Mouse (Mus musculus) activated CD4-positive, CD25-positive, alpha-beta regulatory T cell, adult 4 months (primary cell): ENCODE measurements around the gene Ndst4. TPM values are rescaled to one million over a fixed set of nuclear protein-coding genes. Genes with fewer than 3 reads are reported as not detected.

Experiments used
- ATAC-seq: one replicate; pipeline ENCODE4 v1.8.0; 2017
- polyA plus RNA-seq, 2 experiments: library from polyadenylated mRNA; unstranded; fragments of 100-300 nt; shearing (Covaris generic); gene quantifications; one replicate each; pipeline ENCODE4 v1.2.1; 2017

Ndst4 gene
- polyA plus RNA-seq, 2 experiments from 2014 or later, result not detected

DNA sequence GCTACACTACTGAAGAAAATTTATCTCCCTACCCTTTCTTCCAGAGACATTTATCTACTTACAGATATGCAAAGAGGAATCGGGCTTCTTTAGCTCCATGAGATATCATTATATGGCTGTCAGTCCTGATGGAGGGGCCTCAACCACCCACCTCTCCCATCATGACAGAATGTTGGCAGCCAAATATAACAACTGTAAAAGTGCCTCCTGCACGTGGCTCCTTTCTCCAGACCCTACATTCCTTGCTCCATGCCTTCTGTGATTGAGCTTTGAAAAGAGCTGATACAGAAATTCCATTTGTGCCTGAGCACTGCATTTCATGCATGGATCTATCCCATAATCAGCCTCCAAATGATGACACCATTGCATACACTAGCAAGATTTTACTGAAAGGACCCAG, 331.1 kb downstream of the Ndst4 start:
- no peak for ATAC-seq

DNA sequence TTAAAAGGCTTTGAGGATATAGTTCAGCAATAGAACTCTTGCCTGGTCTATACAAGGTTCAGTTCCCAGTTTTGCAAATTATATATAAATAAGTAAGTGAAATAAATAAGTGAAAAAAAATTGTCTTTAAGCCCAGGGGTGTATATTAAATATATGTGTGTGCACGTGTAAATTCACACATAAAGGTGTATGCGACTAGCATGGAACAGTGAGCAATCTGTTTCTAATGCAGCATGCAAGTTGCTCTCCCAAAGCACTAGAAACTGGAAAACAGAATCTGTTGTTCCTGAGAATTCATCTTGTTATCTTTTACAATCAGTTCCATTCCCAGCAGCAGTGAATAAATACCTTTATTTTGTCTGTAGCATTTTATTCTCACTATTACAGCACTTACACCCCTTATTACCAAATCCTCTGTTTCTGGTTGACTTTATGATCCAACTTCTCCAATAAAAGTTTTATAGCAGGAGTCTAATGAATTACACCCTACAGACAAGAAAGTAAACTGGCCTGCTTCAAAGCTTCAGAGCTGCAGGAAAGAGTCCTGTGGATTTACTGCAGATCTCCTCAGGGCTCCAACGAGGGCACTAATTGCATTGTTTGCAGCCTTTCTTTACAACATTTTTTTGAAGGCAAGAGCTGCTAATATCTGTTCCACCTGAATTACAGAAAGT, 340.7 kb downstream of the Ndst4 start:
- ATAC-seq, result no peak

DNA sequence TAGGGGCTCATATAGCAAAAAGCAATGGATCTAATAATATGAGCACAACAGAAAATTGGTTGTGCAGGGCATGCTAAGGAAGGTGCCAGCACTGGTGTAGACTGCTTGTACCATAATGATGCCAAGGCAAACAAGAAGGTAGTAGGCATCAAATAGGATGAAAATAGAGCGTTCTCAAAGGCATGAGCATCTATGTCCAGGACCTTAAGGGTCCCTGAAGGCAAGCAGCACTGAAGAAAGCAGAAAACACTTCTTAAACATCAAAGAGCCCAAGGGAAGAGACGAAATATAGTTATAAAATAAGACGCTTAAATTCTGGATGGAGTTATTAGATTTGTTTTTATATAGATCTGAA, 341.2 kb downstream of the Ndst4 start:
- no peak for ATAC-seq

DNA sequence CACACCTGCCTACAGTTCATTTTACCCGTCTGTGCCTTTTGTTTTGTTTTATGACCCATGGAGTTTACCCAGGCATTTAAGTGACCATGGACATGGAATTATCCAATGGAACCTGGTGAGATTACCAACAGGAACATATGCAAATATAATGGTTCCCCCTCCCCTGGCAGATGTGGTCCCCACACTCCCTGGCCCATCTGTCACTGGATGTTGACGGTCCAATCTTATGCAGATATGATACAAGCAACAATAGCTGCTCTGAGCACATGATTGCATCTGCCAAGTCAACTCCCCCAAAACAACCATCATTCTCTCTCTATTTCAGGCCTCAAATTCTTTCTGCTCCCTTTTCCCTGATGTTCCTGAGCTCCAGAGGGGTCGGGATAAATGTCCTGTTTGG, 342.5 kb downstream of the Ndst4 start:
- no peak for ATAC-seq

DNA sequence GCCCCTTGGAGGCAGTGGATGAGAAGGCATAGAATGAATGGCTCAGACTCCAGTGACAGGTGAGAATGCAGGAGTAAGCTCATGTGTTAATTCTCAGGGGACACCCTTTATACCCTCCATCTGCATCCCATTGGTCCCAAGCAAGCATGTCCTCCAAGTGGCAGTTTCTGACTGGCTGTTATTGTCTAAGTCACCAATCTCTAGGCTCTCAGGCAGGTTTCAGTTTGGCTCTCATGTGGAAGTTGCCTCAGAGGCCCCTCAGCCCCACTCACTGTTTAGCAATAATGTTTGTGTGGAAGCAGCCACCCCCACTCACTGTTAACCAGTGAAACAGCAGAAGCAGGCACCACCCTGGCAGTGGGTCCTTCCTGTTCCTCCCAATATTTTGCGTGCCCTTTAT, 353.0 kb downstream of the Ndst4 start:
- no peak for ATAC-seq

DNA sequence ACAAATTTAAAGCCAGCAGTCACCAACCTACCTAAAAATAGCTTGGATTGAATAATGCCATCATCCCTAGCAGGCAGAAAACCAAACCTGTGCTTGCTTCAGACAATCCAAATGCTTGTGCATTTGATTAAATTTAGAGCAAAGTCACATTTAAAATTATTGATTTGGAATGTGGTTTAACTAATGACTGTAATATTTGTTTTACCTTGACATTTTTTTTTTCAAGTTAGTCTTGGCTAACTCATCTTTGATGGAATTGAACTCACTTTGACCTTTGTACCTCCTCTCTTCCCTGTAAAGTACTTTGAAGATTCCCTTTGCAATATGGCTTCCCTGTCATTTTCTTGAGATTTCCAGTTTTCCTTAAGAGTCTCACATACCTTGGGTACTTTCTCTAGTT, 356.8 kb downstream of the Ndst4 start:
- ATAC-seq, result no peak
